Mouse (Mus musculus) hindbrain, embryonic 10.5 days (tissue): ENCODE measurements around the gene Fam102b. TPM values are rescaled to one million over a fixed set of nuclear protein-coding genes. Genes with fewer than 3 reads are reported as not detected.
A peak's percentile ranks its signal among the peaks of the same experiment; 100 is the strongest.

Source experiments
- DNase-seq: peaks from one replicate; pipeline ENCODE4 v3.0.0-alpha.2; 2017; ENCODE audit warnings: low spot score
- H3K27ac ChIP-seq: fragments of 300-500 bp; sonication (generic); 2 replicates; pipeline ENCODE4 v1.5.1; 2016; ENCODE audit warnings: mild to moderate bottlenecking, moderate library complexity
- H3K27me3 ChIP-seq: fragments of 300-500 bp; sonication (generic); 2 replicates; pipeline ENCODE4 v1.6.1; 2016; ENCODE audit warnings: mild to moderate bottlenecking; ENCODE audit not compliant: poor library complexity, insufficient read depth, severe bottlenecking
- H3K36me3 ChIP-seq: fragments of 300-500 bp; sonication (generic); 2 replicates; pipeline ENCODE4 v1.6.1; 2016; ENCODE audit warnings: mild to moderate bottlenecking, moderate library complexity
- H3K4me1 ChIP-seq: fragments of 300-500 bp; sonication (generic); replicated peaks from 2 replicates; pipeline ENCODE4 v1.6.1; 2016; ENCODE audit warnings: mild to moderate bottlenecking
- H3K4me3 ChIP-seq: fragments of 300-500 bp; sonication (generic); 2 replicates; pipeline ENCODE4 v1.5.1; 2016; ENCODE audit warnings: mild to moderate bottlenecking, moderate library complexity
- H3K9me3 ChIP-seq: fragments of 300-500 bp; sonication (generic); 2 replicates; pipeline ENCODE4 v1.6.1; 2016; ENCODE audit warnings: mild to moderate bottlenecking, moderate library complexity
- WGBS: fragments of 180-500 bp; shearing (Covaris S2); methylation state at CpG from one replicate; pipeline ENCODE4 v1.1.7; 2016; 5-methylcytosine and 5-hydroxymethylcytosine counted together
- polyA plus RNA-seq: library from polyadenylated mRNA; unstranded; fragments of >200 nt; fragmentation: Nextera tagmentation; extraction: Ambion mirVana; gene quantifications from 2 replicates; pipeline ENCODE4 v1.2.1, GENCODE M21; 2016

Fam102b gene
- polyA plus RNA-seq, 1 experiment from 2014 or later, result 5.3 TPM

- Histone ChIP-seq H3K27me3 (no peaks in the 10 kb centered on the region), H3K4me3 (no peak overlapping the region), H3K36me3 (peaks cover 50% of the 10 kb centered on the region), H3K4me1 (no peaks in the 10 kb centered on the region), H3K9me3 (no peaks in the 10 kb centered on the region), H3K27ac (no peak overlapping the region)
- WGBS, result 90% methylated on average over 13 of the region's 13 CpGs
- no peak for DNase-seq
Observed at GRCm38 (mm10) chr3:108973980-108974660, 53.3 kb downstream of the Fam102b start.

GRCm38 (mm10) chr3:108966051-108966450 is 61.4 kb downstream of the Fam102b start:
- Histone ChIP-seq H3K4me3 (no peak overlapping the region), H3K9me3 (no peaks in the 10 kb centered on the region), H3K27ac (no peak overlapping the region), H3K27me3 (no peaks in the 10 kb centered on the region), H3K4me1 (peaks cover 21% of the 10 kb centered on the region), H3K36me3 (peaks cover 10% of the 10 kb centered on the region; the same call in 1 of the 2 replicates)
- WGBS, result 96% methylated on average over 3 of the region's 3 CpGs
- DNase-seq, result no peak

GRCm38 (mm10) chr3:108964361-108965044 is 62.9 kb downstream of the Fam102b start:
- Histone ChIP-seq H3K9me3 (no peaks in the 10 kb centered on the region), H3K27me3 (no peaks in the 10 kb centered on the region), H3K36me3 (0 out of 2 replicates have a peak, but pooled peaks cover 3% of the 10 kb centered on the region), H3K4me3 (no peak overlapping the region), H3K4me1 (peaks cover 30% of the 10 kb centered on the region), H3K27ac (no peak overlapping the region)
- WGBS, result 76% methylated on average over 7 of the region's 7 CpGs
- no peak for DNase-seq

- Histone ChIP-seq H3K36me3 (0 out of 2 replicates have a peak, but pooled peaks cover 3% of the 10 kb centered on the region), H3K9me3 (no peaks in the 10 kb centered on the region), H3K4me3 (no peak overlapping the region), H3K27ac (no peak overlapping the region), H3K4me1 (peaks cover 30% of the 10 kb centered on the region), H3K27me3 (no peaks in the 10 kb centered on the region)
- 83% methylated on average over 3 of the region's 3 CpGs for WGBS
- DNase-seq, result no peak
Observed at GRCm38 (mm10) chr3:108963776-108964175, 63.6 kb downstream of the Fam102b start.

- 0 out of 2 replicates have a peak, but pooled peaks cover 3% of the 10 kb centered on the region for H3K36me3 ChIP-seq
- no peak for DNase-seq
- WGBS, result 87% methylated on average over 3 of the region's 3 CpGs
- H3K27me3 ChIP-seq, result no peaks in the 10 kb centered on the region
- no peaks in the 10 kb centered on the region for H3K9me3 ChIP-seq
- no peak overlapping the region for H3K4me3 ChIP-seq
- peaks cover 30% of the 10 kb centered on the region for H3K4me1 ChIP-seq
- H3K27ac ChIP-seq, result peak overlapping the region; percentile 88; the same call in 1 of the 2 replicates
Observed at GRCm38 (mm10) chr3:108963278-108963677, 64.1 kb downstream of the Fam102b start.

GRCm38 (mm10) chr3:108961655-108962054 is 65.8 kb downstream of the Fam102b start:
- Histone ChIP-seq H3K36me3 (0 out of 2 replicates have a peak, but pooled peaks cover 3% of the 10 kb centered on the region), H3K9me3 (no peaks in the 10 kb centered on the region), H3K27me3 (no peaks in the 10 kb centered on the region), H3K4me3 (peak overlapping the region; percentile 36), H3K4me1 (peaks cover 30% of the 10 kb centered on the region), H3K27ac (peak overlapping the region; percentile 88)
- 41% methylated on average over 6 of the region's 6 CpGs for WGBS
- DNase-seq, result no peak

GRCm38 (mm10) chr3:108961226-108961625 is 66.2 kb downstream of the Fam102b start:
- WGBS, result 25% methylated on average over 7 of the region's 7 CpGs
- peak overlapping the region; percentile 88 for H3K27ac ChIP-seq
- no peaks in the 10 kb centered on the region for H3K9me3 ChIP-seq
- H3K36me3 ChIP-seq, result 0 out of 2 replicates have a peak, but pooled peaks cover 3% of the 10 kb centered on the region
- H3K27me3 ChIP-seq, result no peaks in the 10 kb centered on the region
- peak overlapping the region; percentile 36 for H3K4me3 ChIP-seq
- peak; percentile 71 for DNase-seq
- peaks cover 30% of the 10 kb centered on the region for H3K4me1 ChIP-seq

- no peaks in the 10 kb centered on the region for H3K27me3 ChIP-seq
- peak overlapping the region; percentile 71 for H3K27ac ChIP-seq
- H3K4me3 ChIP-seq, result no peak overlapping the region
- no peaks in the 10 kb centered on the region for H3K36me3 ChIP-seq
- peaks cover 30% of the 10 kb centered on the region for H3K4me1 ChIP-seq
- no peaks in the 10 kb centered on the region for H3K9me3 ChIP-seq
- DNase-seq, result no peak
- WGBS, result 76% methylated on average over 13 of the region's 13 CpGs
Observed at GRCm38 (mm10) chr3:108959680-108960295, 67.6 kb downstream of the Fam102b start.

GRCm38 (mm10) chr3:108957976-108958375 is 69.4 kb downstream of the Fam102b start:
- no peaks in the 10 kb centered on the region for H3K36me3 ChIP-seq
- H3K27ac ChIP-seq, result no peak overlapping the region
- no peaks in the 10 kb centered on the region for H3K27me3 ChIP-seq
- no peak overlapping the region for H3K4me3 ChIP-seq
- peaks cover 29% of the 10 kb centered on the region for H3K4me1 ChIP-seq
- no peaks in the 10 kb centered on the region for H3K9me3 ChIP-seq
- DNase-seq, result no peak

- no peaks in the 10 kb centered on the region for H3K36me3 ChIP-seq
- WGBS, result 89% methylated on average over 10 of the region's 10 CpGs
- H3K4me3 ChIP-seq, result no peak overlapping the region
- H3K27ac ChIP-seq, result no peak overlapping the region
- DNase-seq, result no peak
- peaks cover 7% of the 10 kb centered on the region; the same call in 1 of the 2 replicates for H3K4me1 ChIP-seq
- 0 out of 2 replicates have a peak, but pooled peaks cover 10% of the 10 kb centered on the region for H3K9me3 ChIP-seq
- no peaks in the 10 kb centered on the region for H3K27me3 ChIP-seq
Observed at GRCm38 (mm10) chr3:108940996-108941395, 86.4 kb downstream of the Fam102b start.

- Histone ChIP-seq H3K36me3 (no peaks in the 10 kb centered on the region), H3K27ac (peak within 1 kb of the TSS; percentile 53; the same call in 1 of the 2 replicates), H3K4me3 (peak within 1 kb of the TSS; percentile 44), H3K9me3 (0 out of 2 replicates have a peak, but pooled peaks cover 10% of the 10 kb centered on the region), H3K27me3 (no peaks in the 10 kb centered on the region), H3K4me1 (peaks cover 7% of the 10 kb centered on the region; the same call in 1 of the 2 replicates)
- DNase-seq, result peak; percentile 30
- 58% methylated on average over 48 of the region's 59 CpGs for WGBS
Observed at GRCm38 (mm10) chr3:108940001-108940633, 87.3 kb downstream of the Fam102b start, which contains the start of gene Gm9857. Gene Gm9857 (minus strand): TSS chr3:108940445.

GRCm38 (mm10) chr3:108939573-108939972 is 87.8 kb downstream of the Fam102b start, which contains the start of gene Henmt1:
Gene Henmt1 (plus strand): TSS chr3:108939873.
- 0 out of 2 replicates have a peak, but pooled peaks cover 10% of the 10 kb centered on the region for H3K9me3 ChIP-seq
- no peak for DNase-seq
- peak within 1 kb of the TSS; percentile 44 for H3K4me3 ChIP-seq
- 82% methylated on average over 5 of the region's 5 CpGs for WGBS
- H3K27me3 ChIP-seq, result no peaks in the 10 kb centered on the region
- H3K36me3 ChIP-seq, result no peaks in the 10 kb centered on the region
- peaks cover 7% of the 10 kb centered on the region; the same call in 1 of the 2 replicates for H3K4me1 ChIP-seq
- peak within 1 kb of the TSS; percentile 53; the same call in 1 of the 2 replicates for H3K27ac ChIP-seq
